Mouse (Mus musculus) kidney, adult 2 months (tissue): Measurements from ENCODE around the gene Mc1r.

Experiments used
- CTCF ChIP-seq: fragments of 200-500 bp; conservative IDR thresholded peaks from 2 replicates; pipeline ENCODE4 v1.5.1; 2011; ENCODE audit warnings: low read depth, mild to moderate bottlenecking, control low read depth, low read length, moderate library complexity, mixed read lengths; ENCODE audit not compliant: insufficient read depth, insufficient read length
- POLR2A ChIP-seq: fragments of 200-500 bp; IDR thresholded peaks from one replicate; pipeline ENCODE4 v1.6.1; 2011; ENCODE audit warnings: low read depth, low read length, control low read depth

- TF ChIP-seq CTCF (no peak), POLR2A (no peak)
Measured at GRCm38 (mm10) chr8:123408586-123409544, 2.0 kb downstream of the Mc1r start.
